Mouse (Mus musculus) hindbrain, embryonic 12.5 days (tissue): Measurements from ENCODE around the gene Racgap1. TPM values are rescaled to one million over a fixed set of nuclear protein-coding genes. Genes with fewer than 3 reads are reported as not detected.

ENCODE experiments used
- ATAC-seq: fragments of 200-750 bp; cut with Nextera tagmentation; 2 replicates; pipeline ENCODE4 v1.8.0; 2017; ENCODE audit warnings: moderate TSS enrichment; ENCODE audit not compliant: low FRiP score
- H3K27ac ChIP-seq: fragments of 300-500 bp; sonication (generic); 2 replicates; pipeline ENCODE4 v1.5.1; 2016; ENCODE audit warnings: mild to moderate bottlenecking
- H3K27me3 ChIP-seq: fragments of 300-500 bp; sonication (generic); 2 replicates; pipeline ENCODE4 v1.6.1; 2016; ENCODE audit warnings: mild to moderate bottlenecking
- H3K36me3 ChIP-seq: fragments of 300-500 bp; sonication (generic); 2 replicates; pipeline ENCODE4 v1.6.1; 2016; ENCODE audit warnings: mild to moderate bottlenecking
- H3K4me1 ChIP-seq: fragments of 300-500 bp; sonication (generic); 2 replicates; pipeline ENCODE4 v1.6.1; 2016
- H3K4me2 ChIP-seq: fragments of 300-500 bp; sonication (generic); replicated peaks from 2 replicates; pipeline ENCODE4 v1.6.1; 2016; ENCODE audit warnings: mild to moderate bottlenecking
- H3K4me3 ChIP-seq: fragments of 300-500 bp; sonication (generic); 2 replicates; pipeline ENCODE4 v1.5.1; 2016; ENCODE audit warnings: mild to moderate bottlenecking
- H3K9ac ChIP-seq: fragments of 300-500 bp; sonication (generic); 2 replicates; pipeline ENCODE4 v1.6.1; 2016; ENCODE audit warnings: mild to moderate bottlenecking, moderate library complexity
- H3K9me3 ChIP-seq: fragments of 300-500 bp; sonication (generic); replicated peaks from 2 replicates; pipeline ENCODE4 v1.6.1; 2016; ENCODE audit warnings: mild to moderate bottlenecking
- WGBS: fragments of 180-500 bp; shearing (Covaris S2); methylation state at CpG from one replicate; pipeline ENCODE4 v1.1.7; 2016; 5-methylcytosine and 5-hydroxymethylcytosine counted together
- polyA plus RNA-seq: library from polyadenylated mRNA; unstranded; fragments of >200 nt; fragmentation: Nextera tagmentation; extraction: Ambion mirVana; gene quantifications from 2 replicates; pipeline ENCODE4 v1.2.1, GENCODE M21; 2016

Racgap1 gene
- polyA plus RNA-seq, 1 experiment from 2014 or later: 177 TPM

DNA sequence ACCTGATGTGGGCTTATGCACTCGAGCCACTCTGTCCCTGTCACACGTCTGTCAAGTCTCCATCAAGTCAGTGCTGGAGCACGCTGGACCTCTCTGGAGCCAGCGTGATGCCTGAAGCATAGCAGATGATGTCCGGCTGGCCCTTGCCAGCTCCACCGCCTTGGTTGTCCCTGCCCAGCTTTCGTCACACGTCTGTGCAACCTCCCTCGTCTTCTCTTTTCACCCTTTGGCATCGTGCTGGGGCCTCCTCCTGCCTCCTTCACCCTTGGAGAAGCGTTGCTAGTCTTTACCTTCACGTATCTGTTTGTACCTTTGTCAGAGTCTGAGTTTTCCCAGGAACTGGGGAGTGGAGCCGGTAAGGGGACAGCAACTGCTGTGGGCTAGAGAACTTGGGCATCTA, 37.2 kb downstream of the Racgap1 start:
- H3K4me3 ChIP-seq: no peak overlapping the region
- WGBS: 72% methylated on average over 13 of the region's 13 CpGs
- H3K4me2 ChIP-seq: no peak overlapping the region
- H3K27me3 ChIP-seq: peaks cover 11% of the 10 kb centered on the region; the same call in 1 of the 2 replicates
- ATAC-seq: no peak
- no peaks in the 10 kb centered on the region for H3K36me3 ChIP-seq
- 0 out of 2 replicates have a peak, but pooled peaks cover 3% of the 10 kb centered on the region for H3K9me3 ChIP-seq
- no peak overlapping the region for H3K27ac ChIP-seq
- H3K9ac ChIP-seq: no peak overlapping the region
- H3K4me1 ChIP-seq: peaks cover 23% of the 10 kb centered on the region

DNA sequence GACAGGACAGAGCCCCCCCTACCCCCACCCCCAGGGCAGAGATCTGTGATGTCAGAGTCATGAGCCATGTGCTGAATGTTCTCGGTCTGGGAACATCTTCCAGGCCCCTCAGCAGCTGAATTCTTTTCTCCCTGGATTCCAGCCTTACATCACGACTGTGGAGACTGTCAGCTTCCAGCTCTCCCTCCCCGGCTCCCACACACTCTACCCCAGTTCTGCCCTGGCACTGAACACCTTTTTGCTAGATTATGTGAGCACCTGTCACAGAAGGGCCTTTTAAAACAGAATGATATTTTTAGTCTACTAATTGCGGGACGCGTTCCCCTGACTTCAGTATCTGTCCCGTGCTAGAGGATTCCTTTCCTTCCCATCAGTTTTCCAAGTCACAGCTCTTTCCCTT, 39.9 kb downstream of the Racgap1 start:
- Histone ChIP-seq H3K4me3 (no peak overlapping the region), H3K4me1 (peaks cover 49% of the 10 kb centered on the region), H3K9ac (no peak overlapping the region), H3K27me3 (peaks cover 15% of the 10 kb centered on the region), H3K36me3 (no peaks in the 10 kb centered on the region), H3K27ac (no peak overlapping the region), H3K9me3 (0 out of 2 replicates have a peak, but pooled peaks cover 3% of the 10 kb centered on the region), H3K4me2 (no peak overlapping the region)
- WGBS: 67% methylated on average over 7 of the region's 7 CpGs
- no peak for ATAC-seq

DNA sequence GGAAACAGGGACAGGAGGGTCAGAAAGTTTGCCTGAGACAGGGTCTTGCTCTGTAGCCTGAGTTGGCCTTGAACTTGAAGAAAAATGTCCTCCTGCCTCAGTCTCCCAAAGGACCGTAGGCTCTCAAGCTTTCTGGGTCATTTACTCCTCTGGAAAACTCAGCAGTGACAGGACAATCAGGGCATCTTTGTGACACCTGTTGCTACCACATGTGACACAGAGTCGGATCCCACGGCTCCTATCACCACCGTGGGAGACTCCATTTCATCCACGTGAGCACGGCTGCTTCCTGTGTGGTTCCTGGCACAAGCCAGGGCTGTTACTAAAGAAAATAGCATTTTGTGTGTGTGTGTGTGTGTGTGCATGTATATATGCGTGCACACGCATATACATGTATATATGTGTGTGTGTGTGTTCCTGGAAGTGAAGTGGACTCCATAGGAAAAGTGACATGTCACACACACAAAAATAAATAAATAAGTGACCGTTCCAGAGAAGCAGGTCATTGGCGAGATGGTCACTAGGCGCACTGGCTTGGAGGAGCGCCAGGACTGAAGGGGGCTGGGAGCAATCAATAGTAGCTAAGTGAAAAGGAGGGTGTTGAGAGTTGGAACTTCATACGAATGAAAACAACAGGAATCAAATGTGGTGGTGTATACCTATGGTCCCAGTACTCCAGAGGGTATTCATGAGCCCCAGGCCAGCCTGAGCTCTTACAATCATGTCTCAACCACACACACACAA, 42.9 kb downstream of the Racgap1 start:
- Histone ChIP-seq H3K4me1 (peaks cover 56% of the 10 kb centered on the region), H3K27ac (peak overlapping the region; percentile 57), H3K9me3 (0 out of 2 replicates have a peak, but pooled peaks cover 3% of the 10 kb centered on the region), H3K36me3 (no peaks in the 10 kb centered on the region), H3K4me3 (no peak overlapping the region), H3K27me3 (peaks cover 16% of the 10 kb centered on the region), H3K4me2 (no peak overlapping the region), H3K9ac (no peak overlapping the region)
- ATAC-seq: no peak
- WGBS: 80% methylated on average over 13 of the region's 13 CpGs

DNA sequence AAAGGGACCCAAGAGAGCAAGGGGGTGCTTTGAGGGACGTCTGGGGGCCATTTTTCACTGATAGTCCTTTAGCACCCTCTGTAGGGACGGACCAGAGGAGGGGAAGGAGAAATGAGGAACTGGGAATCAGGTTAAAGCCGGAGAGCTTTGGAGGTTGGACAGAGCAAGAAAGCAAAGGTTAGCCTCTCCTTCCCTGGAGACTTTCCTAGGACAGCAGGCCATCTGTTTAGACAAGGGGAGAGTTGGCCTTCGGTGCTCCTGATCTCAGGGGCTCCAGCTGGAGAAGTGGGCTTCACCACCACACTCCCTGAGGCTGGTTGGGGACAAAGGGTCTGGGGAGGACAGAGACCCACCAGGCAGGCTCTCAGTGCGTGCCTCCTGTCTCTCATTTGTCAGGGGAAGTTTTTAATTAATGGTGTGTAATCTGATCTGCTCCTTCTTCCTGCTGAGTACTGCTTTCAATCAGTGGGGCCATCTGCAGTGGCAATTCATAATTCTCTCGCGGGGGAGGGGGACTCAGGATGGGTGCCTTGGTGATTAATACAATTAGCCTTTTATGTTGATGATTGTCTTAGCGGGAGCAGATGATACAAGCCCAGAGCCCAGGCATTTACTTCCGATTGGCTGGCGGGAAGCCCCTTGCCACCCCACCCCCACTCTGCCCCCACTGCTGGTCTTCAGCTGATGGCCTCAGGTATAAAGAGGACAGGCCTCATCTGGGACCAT, 43.9 kb downstream of the Racgap1 start:
- no peaks in the 10 kb centered on the region for H3K36me3 ChIP-seq
- H3K4me3 ChIP-seq: no peak overlapping the region
- peak; percentile 83 for ATAC-seq
- peaks cover 59% of the 10 kb centered on the region for H3K4me1 ChIP-seq
- H3K9me3 ChIP-seq: 0 out of 2 replicates have a peak, but pooled peaks cover 2% of the 10 kb centered on the region
- H3K27me3 ChIP-seq: peaks cover 15% of the 10 kb centered on the region; the same call in 1 of the 2 replicates
- H3K4me2 ChIP-seq: no peak overlapping the region
- H3K9ac ChIP-seq: no peak overlapping the region; the same call in 1 of the 2 replicates
- H3K27ac ChIP-seq: peak overlapping the region; percentile 62
- 13% methylated on average over 10 of the region's 10 CpGs for WGBS

DNA sequence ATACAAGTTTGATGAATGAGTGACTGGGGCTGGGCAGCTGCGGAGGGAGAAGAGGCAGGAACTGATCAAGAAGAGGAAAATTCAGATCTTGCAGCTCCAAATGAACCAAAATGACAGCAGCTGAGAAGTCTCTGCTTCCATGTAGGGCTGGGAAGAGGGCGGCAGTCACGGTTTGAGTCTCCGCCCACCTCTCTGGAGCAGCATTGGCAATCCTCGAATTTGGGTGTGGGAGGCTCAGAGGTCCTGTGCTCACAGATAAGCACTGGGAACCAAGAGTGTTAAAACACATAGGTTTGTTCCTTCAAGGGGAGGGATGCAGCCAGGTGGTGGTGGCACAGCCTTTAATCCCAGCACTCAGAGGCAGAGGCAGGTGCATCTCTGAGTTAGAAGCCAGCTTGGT, 44.9 kb downstream of the Racgap1 start:
- no peak overlapping the region for H3K27ac ChIP-seq
- H3K27me3 ChIP-seq: peaks cover 12% of the 10 kb centered on the region; the same call in 1 of the 2 replicates

DNA sequence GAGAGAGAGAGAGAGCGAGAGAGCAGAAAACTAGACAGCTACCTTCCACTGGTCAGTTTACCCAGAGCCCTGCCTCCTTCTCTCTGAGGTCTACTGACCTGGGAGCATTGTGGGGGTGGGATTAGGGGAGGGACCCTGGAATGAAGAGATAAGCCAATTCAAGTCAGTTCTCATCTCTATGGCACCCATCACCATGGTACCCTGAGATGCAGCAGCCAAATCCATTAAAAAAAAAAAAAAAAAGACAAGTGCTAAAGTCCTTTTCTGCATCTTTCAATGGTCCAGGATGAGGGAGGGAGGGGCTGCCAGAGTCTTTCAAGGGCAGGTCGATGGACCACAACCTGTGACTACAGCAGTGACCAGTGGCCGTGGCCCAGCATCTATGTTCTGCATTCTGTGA, 45.9 kb downstream of the Racgap1 start:
- Histone ChIP-seq H3K27ac (no peak overlapping the region), H3K36me3 (no peaks in the 10 kb centered on the region), H3K4me3 (no peak overlapping the region), H3K4me2 (no peak overlapping the region), H3K4me1 (peaks cover 67% of the 10 kb centered on the region), H3K9me3 (no peaks in the 10 kb centered on the region), H3K27me3 (peaks cover 17% of the 10 kb centered on the region), H3K9ac (no peak overlapping the region)
- ATAC-seq: no peak
- WGBS: 56% methylated on average over 2 of the region's 3 CpGs

More for the DNA sequence above, 44.9 kb downstream of the Racgap1 start:
- Histone ChIP-seq H3K9ac (no peak overlapping the region), H3K4me3 (no peak overlapping the region), H3K4me2 (no peak overlapping the region), H3K9me3 (no peaks in the 10 kb centered on the region), H3K4me1 (peaks cover 65% of the 10 kb centered on the region), H3K36me3 (no peaks in the 10 kb centered on the region)
- WGBS: 28% methylated on average over 5 of the region's 5 CpGs
- ATAC-seq: no peak

DNA sequence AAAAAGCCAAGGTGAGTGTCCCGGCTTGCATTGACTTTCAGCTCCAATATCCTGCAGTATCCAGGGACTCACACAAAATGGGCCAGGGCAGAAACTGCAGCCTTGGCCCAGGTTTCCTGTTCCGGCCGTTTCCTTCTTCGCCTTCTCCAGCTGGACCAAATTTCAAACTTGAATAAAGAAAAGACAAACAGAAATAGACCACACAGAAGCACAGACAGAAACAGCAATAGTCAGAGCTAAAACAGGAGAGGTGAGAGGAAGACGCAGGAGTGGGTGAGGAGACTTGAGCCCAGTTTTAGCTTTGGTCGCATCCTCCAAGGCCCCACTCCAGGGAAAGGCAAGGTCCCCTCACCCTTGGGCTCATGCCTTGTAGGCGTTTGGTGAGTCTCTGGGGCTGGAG, 48.2 kb downstream of the Racgap1 start:
- Histone ChIP-seq H3K9ac (no peak overlapping the region), H3K9me3 (no peaks in the 10 kb centered on the region), H3K4me3 (no peak overlapping the region), H3K4me2 (no peak overlapping the region), H3K27me3 (peaks cover 19% of the 10 kb centered on the region), H3K27ac (0 out of 2 replicates have a peak overlapping the region, but pooled peaks have one; percentile 57), H3K36me3 (no peaks in the 10 kb centered on the region), H3K4me1 (peaks cover 72% of the 10 kb centered on the region)
- WGBS: 82% methylated on average over 7 of the region's 7 CpGs
- no peak for ATAC-seq

DNA sequence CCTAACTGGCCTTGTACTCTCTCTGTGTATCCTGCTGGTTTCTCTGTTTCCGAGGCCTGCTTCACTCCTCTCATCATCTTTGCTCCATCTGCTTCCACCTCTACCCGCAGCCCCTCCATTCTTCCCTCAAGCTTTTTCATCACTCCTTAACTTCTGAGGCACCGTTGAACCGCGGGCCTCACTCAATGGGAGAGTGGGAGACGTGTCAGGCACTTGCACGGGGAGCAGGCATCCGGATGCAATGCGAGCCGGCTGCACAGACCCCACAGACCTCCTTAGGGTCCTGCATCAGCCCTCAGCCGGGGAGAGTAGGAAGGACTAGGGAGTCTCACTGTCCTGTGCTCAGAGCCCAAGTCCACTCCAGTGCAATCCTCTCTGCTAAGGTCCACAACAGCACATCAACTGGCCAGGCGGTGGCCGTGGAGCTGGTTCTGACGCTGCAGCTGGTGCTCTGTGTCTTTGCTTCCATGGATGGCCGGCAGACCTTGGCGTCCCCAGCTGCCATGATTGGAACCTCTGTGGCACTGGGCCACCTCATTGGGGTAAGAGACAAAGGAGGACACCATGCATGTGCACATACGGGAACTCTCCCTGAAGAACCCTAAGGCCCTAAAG, 49.1 kb downstream of the Racgap1 start:
- H3K4me3 ChIP-seq: no peak overlapping the region
- peaks cover 24% of the 10 kb centered on the region for H3K27me3 ChIP-seq
- no peaks in the 10 kb centered on the region for H3K9me3 ChIP-seq
- peaks cover 70% of the 10 kb centered on the region for H3K4me1 ChIP-seq
- H3K36me3 ChIP-seq: no peaks in the 10 kb centered on the region
- H3K9ac ChIP-seq: no peak overlapping the region
- 55% methylated on average over 17 of the region's 17 CpGs for WGBS
- no peak for ATAC-seq
- peak overlapping the region; percentile 76 for H3K27ac ChIP-seq
- H3K4me2 ChIP-seq: no peak overlapping the region; the same call in 1 of the 2 replicates

DNA sequence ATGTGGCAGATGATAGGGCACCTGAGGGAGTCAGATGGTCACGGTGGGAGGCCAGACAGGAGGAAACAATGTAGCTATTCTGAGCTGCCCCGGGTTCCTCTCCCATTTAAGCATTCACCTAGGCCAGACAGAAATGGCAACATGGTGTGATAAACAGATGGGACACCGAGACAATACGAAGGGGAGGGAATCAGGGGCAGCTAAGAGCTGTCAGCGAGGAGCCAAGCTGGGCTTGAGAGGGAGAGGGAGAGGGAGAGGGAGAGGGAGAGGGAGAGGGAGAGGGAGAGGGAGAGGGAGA, 49.7 kb downstream of the Racgap1 start:
- 9% methylated on average over 5 of the region's 5 CpGs for WGBS

DNA sequence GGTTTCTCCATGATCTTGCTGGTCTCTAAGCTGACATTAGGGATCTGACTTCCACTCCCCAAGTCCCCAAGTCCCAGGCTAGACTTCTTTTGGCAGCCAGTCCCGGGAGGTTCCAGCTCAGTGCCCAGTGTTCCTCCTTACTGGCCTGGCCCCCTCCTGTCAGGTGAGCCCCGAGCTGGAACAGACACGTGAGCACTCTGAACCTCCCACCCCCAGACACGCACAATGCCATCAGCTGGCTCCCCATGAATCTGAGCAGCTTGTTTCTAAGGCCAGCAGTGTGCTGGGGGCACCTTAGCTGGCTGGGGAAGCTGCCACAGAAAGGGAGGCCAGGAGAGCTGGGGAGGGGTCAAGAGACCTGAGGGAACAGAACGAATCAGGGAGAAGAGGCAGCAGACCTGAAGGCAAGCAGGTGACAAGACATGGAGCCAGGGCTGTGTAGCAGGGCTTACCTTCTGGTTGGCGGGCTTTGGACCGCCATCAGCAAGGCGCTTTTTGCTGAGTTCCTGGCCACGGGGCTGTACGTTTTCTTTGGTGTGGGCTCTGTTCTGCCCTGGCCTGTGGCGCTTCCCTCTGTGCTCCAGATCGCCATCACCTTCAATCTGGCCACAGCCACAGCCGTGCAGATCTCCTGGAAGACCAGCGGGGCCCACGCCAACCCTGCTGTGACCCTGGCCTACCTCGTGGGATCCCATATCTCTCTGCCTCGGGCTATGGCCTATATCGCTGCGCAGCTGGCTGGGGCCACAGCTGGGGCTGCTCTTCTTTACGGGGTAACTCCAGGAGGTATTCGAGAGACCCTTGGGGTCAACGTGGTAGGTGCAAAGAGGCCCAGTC, 50.3 kb downstream of the Racgap1 start, which contains the start of gene Aqp6:
Gene Aqp6, plus strand, starts transcription at position 415 of the 837 bp plus-strand sequence.
- Histone ChIP-seq H3K27ac (peak within 1 kb of the TSS; percentile 76), H3K27me3 (peaks cover 24% of the 10 kb centered on the region), H3K4me3 (no peak within 1 kb of the TSS), H3K36me3 (no peaks in the 10 kb centered on the region), H3K4me2 (peak within 1 kb of the TSS; percentile 15), H3K9me3 (no peaks in the 10 kb centered on the region), H3K9ac (peak within 1 kb of the TSS; percentile 38; the same call in 1 of the 2 replicates), H3K4me1 (peaks cover 69% of the 10 kb centered on the region)
- WGBS: 44% methylated on average over 22 of the region's 22 CpGs
- ATAC-seq: peak; percentile 10; the same call in 1 of the 2 replicates

More for the DNA sequence above, 49.7 kb downstream of the Racgap1 start:
- peak overlapping the region; percentile 38; the same call in 1 of the 2 replicates for H3K9ac ChIP-seq
- H3K4me1 ChIP-seq: peaks cover 71% of the 10 kb centered on the region
- H3K4me3 ChIP-seq: no peak overlapping the region
- no peaks in the 10 kb centered on the region for H3K36me3 ChIP-seq
- peak overlapping the region; percentile 15; the same call in 1 of the 2 replicates for H3K4me2 ChIP-seq
- peak overlapping the region; percentile 73 for H3K27ac ChIP-seq
- peaks cover 24% of the 10 kb centered on the region for H3K27me3 ChIP-seq
- H3K9me3 ChIP-seq: no peaks in the 10 kb centered on the region
- ATAC-seq: peak; percentile 17; the same call in 1 of the 2 replicates

DNA sequence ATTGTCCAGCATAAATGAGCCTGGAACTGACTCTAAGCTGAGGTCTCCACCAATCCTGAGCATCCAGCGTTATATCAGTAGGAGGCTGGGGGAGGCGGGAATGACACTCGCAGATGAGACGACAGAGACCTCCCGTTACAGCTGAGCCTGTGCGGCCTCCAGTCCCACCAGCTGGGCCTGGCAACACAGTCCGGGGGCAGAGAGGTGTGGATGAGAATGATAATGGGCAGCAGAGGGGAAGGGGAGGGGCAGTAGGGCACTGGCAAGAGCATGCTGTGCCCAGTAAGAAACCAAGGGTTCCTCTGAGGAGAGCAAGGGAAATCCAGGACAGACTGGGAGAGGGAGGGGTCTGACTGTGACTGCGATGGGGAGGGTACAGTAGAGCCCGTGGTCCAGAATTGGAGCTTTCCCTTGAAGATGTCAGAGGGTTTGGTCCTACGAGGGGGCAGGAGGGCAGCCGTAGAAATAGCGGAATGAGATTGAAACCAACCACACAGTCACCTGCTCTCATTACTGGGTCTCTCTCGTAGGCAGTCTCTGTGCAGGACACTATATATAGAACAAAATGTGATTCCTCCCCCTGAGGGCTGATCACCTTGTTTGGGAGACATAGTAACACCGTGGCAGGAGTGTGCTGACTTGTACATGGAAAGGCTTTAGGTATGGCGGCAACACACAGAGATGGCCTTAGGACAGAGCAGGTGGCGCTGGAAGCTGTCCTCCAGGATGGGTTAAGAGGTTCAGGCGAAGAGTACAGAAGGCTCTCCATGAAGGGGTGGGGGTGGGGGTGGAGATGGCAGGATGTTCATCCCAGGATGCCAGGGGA, 52.0 kb downstream of the Racgap1 start:
- H3K4me3 ChIP-seq: no peak overlapping the region
- 40% methylated on average over 17 of the region's 17 CpGs for WGBS
- peaks cover 56% of the 10 kb centered on the region for H3K4me1 ChIP-seq
- peaks cover 31% of the 10 kb centered on the region for H3K27me3 ChIP-seq
- peak overlapping the region; percentile 67 for H3K27ac ChIP-seq
- no peak overlapping the region; the same call in 1 of the 2 replicates for H3K4me2 ChIP-seq
- H3K36me3 ChIP-seq: no peaks in the 10 kb centered on the region
- no peak overlapping the region for H3K9ac ChIP-seq
- peak; percentile 44; the same call in 1 of the 2 replicates for ATAC-seq
- no peaks in the 10 kb centered on the region for H3K9me3 ChIP-seq
